Mouse (Mus musculus): Measurements from ENCODE around the gene Ptges. TPM values are rescaled to one million over a fixed set of nuclear protein-coding genes. Genes with fewer than 3 reads are reported as not detected.
A peak's percentile ranks its signal among the peaks of the same experiment; 100 is the strongest.

Gene Ptges
- total and polyA plus RNA-seq, 2 experiments from 2014 or later = 6.7 to 8.0 TPM

DNA sequence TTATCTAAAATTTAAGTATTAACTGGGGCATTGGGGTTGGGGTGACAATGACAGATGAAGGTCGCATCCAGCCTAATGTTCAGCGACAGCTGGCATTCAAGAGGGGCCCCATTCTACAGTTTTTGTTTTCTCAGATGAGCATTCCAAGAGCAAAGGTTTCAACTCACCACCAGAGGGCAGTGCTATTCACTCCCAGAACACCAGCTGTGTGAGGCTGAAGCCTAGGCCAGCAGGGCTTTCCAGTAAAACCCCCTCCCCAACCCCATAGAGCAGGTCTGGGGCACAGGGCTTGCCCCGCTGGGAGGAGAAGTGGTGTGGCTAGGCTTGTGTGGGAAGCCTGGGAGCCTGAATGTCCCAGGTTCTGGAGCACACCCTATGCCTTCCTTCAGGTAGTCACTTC, 38.7 kb downstream of the Ptges start:
- TF ChIP-seq CTCF (IDR thresholded peaks at IDR 0.05) = peak; percentile 83
- no peak overlapping the region for H3K27ac ChIP-seq (ENCODE audit: low read depth, low read length)
- DNase-seq (ENCODE audit: low spot score) (peak; percentile 73), ATAC-seq (ENCODE audit: low FRiP score) (no peak)
- no peaks in the 10 kb centered on the region for H3K36me3 ChIP-seq (ENCODE audit: insufficient read depth, low read length)
- no peaks in the 10 kb centered on the region for H3K9me3 ChIP-seq (ENCODE audit: low read length)
- WGBS = 7% methylated on average over 3 of the region's 3 CpGs
- no peak overlapping the region for H3K9ac ChIP-seq (replicated peaks; ENCODE audit: low read length, poor library complexity, severe bottlenecking)
- no peak overlapping the region for H3K4me2 ChIP-seq (ENCODE audit: low read depth, low read length, poor library complexity, severe bottlenecking)
- no peaks in the 10 kb centered on the region for H3K27me3 ChIP-seq (ENCODE audit: insufficient read depth, low read length)
- no peak overlapping the region for H3K4me3 ChIP-seq (ENCODE audit: low read depth, low read length)
- H3K4me1 ChIP-seq (ENCODE audit: insufficient read depth, low read length) = no peaks in the 10 kb centered on the region

DNA sequence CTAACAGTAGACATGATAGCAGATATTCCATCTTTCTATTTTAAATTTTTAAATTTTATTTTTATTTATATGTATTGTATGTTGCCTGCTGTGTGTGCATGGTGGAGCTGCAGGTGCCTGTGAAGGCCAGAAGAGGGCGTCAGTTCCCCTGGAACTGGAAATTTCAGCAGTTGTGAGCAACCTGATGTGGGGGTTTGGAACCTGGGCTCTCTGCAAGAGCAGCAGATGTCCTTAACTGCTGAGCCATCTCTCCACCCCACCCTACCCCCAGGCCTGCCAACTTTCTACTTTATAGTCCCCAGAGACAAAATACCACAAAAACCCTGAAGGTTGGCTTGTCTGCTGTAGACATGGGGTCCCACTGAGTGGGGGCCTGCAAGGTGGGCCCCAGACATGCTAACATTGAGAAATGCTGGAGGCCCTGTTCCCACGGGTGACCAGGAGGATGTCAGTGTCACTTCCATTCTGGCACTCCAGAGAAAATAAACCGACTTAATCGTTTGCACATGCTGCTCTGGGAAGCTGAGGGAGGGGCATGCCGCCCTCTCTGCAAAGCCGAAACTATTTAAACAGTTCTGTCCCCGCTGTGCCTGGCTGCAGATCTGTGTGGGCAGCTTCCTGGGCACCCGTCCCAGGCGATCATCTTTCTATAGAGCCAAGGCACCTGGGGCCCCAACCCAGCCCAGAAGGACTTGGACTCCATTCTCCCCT, 44.1 kb downstream of the Ptges start:
- ATAC-seq (ENCODE audit: low FRiP score) = no peak
- peak; percentile 83 for DNase-seq (ENCODE audit: low spot score)
- peak; percentile 5; the same call in 1 of the 2 replicates for TF ChIP-seq CTCF (IDR thresholded peaks at IDR 0.05)
- Histone ChIP-seq H3K4me2 (ENCODE audit: low read depth, low read length, poor library complexity, severe bottlenecking) (no peak overlapping the region), H3K27ac (ENCODE audit: low read depth, low read length) (no peak overlapping the region), H3K36me3 (ENCODE audit: insufficient read depth, low read length) (no peaks in the 10 kb centered on the region), H3K27me3 (ENCODE audit: insufficient read depth, low read length) (no peaks in the 10 kb centered on the region), H3K4me1 (ENCODE audit: insufficient read depth, low read length) (no peaks in the 10 kb centered on the region), H3K9me3 (ENCODE audit: low read length) (no peaks in the 10 kb centered on the region), H3K9ac (replicated peaks; ENCODE audit: low read length, poor library complexity, severe bottlenecking) (no peak overlapping the region), H3K4me3 (ENCODE audit: low read depth, low read length) (no peak overlapping the region)
- 44% methylated on average over 9 of the region's 9 CpGs for WGBS

DNA sequence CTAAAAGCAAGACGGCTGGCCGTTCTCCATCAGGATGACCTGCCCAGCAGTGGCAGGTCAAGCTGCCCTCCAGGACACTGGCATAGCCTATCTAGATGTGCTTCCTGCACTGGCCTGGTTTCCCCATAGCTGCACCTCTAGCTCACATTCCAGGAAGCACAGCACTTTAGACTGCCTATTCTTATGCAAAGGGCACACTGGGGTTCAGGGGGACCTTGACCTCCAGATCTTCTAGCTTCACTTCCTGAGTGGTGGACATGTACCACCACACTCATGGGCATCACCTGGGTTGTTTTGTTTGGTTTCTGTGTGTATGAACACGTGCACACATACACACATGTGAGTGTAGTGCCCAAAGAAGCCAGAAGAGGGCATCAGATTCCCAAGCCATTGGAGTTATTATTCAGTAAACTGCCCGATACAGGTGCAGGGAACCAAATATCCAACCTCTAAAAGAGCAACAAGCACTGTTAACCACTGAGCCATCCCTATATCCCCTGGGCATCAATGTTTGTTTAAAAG, 44.8 kb downstream of the Ptges start:
- Histone ChIP-seq H3K9me3 (ENCODE audit: low read length) (no peaks in the 10 kb centered on the region), H3K4me1 (ENCODE audit: insufficient read depth, low read length) (no peaks in the 10 kb centered on the region), H3K36me3 (ENCODE audit: insufficient read depth, low read length) (no peaks in the 10 kb centered on the region), H3K4me3 (ENCODE audit: low read depth, low read length) (no peak overlapping the region), H3K27ac (ENCODE audit: low read depth, low read length) (no peak overlapping the region), H3K4me2 (ENCODE audit: low read depth, low read length, poor library complexity, severe bottlenecking) (no peak overlapping the region), H3K27me3 (ENCODE audit: insufficient read depth, low read length) (no peaks in the 10 kb centered on the region), H3K9ac (replicated peaks; ENCODE audit: low read length, poor library complexity, severe bottlenecking) (no peak overlapping the region)
- WGBS = 97% methylated on average over 4 of the region's 4 CpGs
- DNase-seq (ENCODE audit: low spot score) (no peak), ATAC-seq (ENCODE audit: low FRiP score) (no peak)
- peak; percentile 16; the same call in 1 of the 2 replicates for TF ChIP-seq CTCF (IDR thresholded peaks at IDR 0.05)

DNA sequence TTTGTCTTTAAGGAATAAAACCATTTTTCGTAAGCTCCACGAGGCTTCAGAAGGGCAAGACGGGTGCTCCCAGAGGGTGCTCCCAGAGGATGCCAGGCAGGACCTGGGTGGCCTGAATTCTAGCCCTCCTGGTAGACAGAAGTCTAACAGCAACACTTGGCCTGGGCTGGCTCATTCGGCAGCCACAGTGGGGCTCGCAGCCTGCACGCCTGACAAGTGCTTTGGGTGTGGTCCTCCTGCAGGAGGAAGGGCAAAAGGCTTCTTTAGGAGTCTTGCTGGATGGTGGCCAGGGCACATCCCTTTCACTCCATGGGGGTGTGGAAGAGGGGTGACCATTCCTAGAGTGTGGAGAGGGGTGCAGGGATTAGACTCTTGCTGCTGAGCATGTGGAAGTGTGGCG, 48.4 kb downstream of the Ptges start:
- no peak overlapping the region for H3K9ac ChIP-seq (replicated peaks; ENCODE audit: low read length, poor library complexity, severe bottlenecking)
- DNase-seq (ENCODE audit: low spot score) (no peak), ATAC-seq (ENCODE audit: low FRiP score) (no peak)
- no peak overlapping the region for H3K4me2 ChIP-seq (ENCODE audit: low read depth, low read length, poor library complexity, severe bottlenecking)
- no peaks in the 10 kb centered on the region for H3K36me3 ChIP-seq (ENCODE audit: insufficient read depth, low read length)
- TF ChIP-seq CTCF (IDR thresholded peaks at IDR 0.05) = no peak
- no peaks in the 10 kb centered on the region for H3K9me3 ChIP-seq (ENCODE audit: low read length)
- no peak overlapping the region for H3K27ac ChIP-seq (ENCODE audit: low read depth, low read length)
- no peaks in the 10 kb centered on the region for H3K4me1 ChIP-seq (ENCODE audit: insufficient read depth, low read length)
- no peaks in the 10 kb centered on the region for H3K27me3 ChIP-seq (ENCODE audit: insufficient read depth, low read length)
- no peak overlapping the region for H3K4me3 ChIP-seq (ENCODE audit: low read depth, low read length)
- WGBS = 86% methylated on average over 7 of the region's 7 CpGs

DNA sequence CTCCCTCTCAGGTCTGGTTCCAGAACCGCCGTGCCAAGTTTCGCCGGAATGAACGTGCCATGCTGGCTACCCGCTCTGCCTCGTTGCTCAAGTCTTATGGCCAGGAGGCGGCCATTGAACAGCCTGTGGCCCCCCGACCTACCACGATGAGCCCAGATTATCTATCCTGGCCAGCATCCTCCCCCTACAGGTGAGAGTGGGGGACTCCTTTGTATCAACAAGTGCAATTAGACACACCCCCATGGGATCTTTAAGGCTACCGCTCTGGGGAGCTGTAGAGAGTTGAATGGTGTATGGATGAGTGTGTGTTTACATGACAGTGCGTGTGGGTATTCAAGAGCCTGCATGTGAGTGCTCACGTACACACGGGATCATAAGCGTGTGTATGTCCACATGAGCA, 50.2 kb downstream of the Ptges start:
- TF ChIP-seq CTCF (IDR thresholded peaks at IDR 0.05) = no peak
- Histone ChIP-seq H3K4me3 (ENCODE audit: low read depth, low read length) (no peak overlapping the region), H3K27ac (ENCODE audit: low read depth, low read length) (no peak overlapping the region), H3K36me3 (ENCODE audit: insufficient read depth, low read length) (no peaks in the 10 kb centered on the region), H3K4me2 (ENCODE audit: low read depth, low read length, poor library complexity, severe bottlenecking) (no peak overlapping the region), H3K27me3 (ENCODE audit: insufficient read depth, low read length) (no peaks in the 10 kb centered on the region), H3K9me3 (ENCODE audit: low read length) (no peaks in the 10 kb centered on the region), H3K4me1 (ENCODE audit: insufficient read depth, low read length) (no peaks in the 10 kb centered on the region), H3K9ac (replicated peaks; ENCODE audit: low read length, poor library complexity, severe bottlenecking) (no peak overlapping the region)
- no peak for ATAC-seq (ENCODE audit: low FRiP score)
- DNase-seq (ENCODE audit: low spot score) = no peak
- WGBS = 92% methylated on average over 15 of the region's 15 CpGs

DNA sequence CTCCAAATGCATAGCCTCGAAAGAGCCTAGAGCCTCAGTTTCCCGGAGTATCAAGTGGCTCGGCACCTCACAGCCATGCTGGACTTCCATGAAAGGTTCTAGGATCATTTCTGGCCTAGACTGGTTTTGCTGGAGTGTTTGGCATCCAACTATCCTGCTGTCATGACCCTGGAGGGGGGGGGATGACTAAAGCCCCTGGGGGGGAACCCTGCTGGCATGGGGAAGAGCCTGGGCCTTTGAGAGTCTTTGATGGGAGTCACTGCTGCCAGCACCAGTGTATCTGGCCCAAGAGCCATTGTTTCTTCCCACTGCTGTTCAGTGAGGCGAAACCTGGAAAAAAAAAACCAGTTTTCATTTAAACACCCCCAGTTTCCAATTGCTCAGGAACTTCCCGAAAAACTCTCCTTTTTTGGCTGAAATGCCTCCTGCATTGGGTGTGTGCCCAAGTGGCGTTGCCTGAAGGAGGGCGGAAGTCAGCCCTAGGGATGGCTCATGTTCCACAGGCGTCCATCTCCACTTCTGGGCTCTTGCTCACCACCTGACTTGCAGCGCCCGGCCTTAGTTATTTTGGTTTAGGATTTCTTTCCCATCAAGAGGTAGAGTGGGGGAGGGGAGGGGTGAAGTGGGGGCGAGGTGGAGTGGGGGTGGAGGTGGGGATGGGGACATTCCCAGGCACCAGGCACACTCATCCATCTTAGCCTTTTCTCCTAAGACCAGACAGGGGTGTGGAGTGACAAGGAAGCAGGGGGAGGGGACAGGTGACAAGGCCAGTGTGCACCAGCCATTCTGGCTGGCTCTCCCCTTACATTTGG, 53.8 kb downstream of the Ptges start:
- Histone ChIP-seq H3K4me3 (ENCODE audit: low read depth, low read length) (no peak overlapping the region), H3K9ac (replicated peaks; ENCODE audit: low read length, poor library complexity, severe bottlenecking) (no peak overlapping the region), H3K4me1 (ENCODE audit: insufficient read depth, low read length) (no peaks in the 10 kb centered on the region), H3K4me2 (ENCODE audit: low read depth, low read length, poor library complexity, severe bottlenecking) (no peak overlapping the region), H3K36me3 (ENCODE audit: insufficient read depth, low read length) (no peaks in the 10 kb centered on the region), H3K9me3 (ENCODE audit: low read length) (no peaks in the 10 kb centered on the region), H3K27me3 (ENCODE audit: insufficient read depth, low read length) (no peaks in the 10 kb centered on the region), H3K27ac (ENCODE audit: low read depth, low read length) (no peak overlapping the region)
- 49% methylated on average over 11 of the region's 11 CpGs for WGBS
- ATAC-seq (ENCODE audit: low FRiP score) (no peak), DNase-seq (ENCODE audit: low spot score) (peak; percentile 36)
- no peak for TF ChIP-seq CTCF (IDR thresholded peaks at IDR 0.05)

All from midbrain, postnatal 0 days (tissue).